Mouse (Mus musculus): ENCODE data around the gene Atat1.
"Not testable (repeated sequence)": the region's sequence is repeated elsewhere in the genome, so short reads cannot be mapped to it uniquely, and the experiment has no call there.

Atat1 gene

DNA sequence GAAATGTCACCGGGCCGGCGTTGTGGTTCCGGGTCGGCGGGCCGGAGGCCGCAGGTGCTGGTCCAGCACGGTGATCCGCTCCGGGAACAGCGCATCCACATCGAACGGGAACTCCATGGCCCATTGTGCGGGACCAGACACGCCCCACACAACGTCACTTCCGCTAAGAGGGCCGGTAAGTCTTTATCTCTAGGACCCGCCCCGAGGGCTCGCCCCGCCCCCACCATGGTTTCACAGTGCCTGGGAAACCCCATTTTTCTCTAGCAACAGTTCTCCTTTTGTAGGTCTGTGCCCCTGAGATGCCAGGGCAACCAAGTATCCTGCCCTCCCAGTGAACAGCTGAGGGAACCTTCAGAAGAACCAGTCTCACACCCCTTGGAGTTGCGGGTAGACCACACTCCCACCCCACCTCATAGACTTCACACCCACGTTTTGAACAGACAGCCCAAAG, at the start of gene Atat1:
Atat1 (minus strand) TSS at position 157 of the 451 bp plus-strand sequence.
- peak; percentile 97 for DNase-seq (ENCODE audit: low spot score)

DNA sequence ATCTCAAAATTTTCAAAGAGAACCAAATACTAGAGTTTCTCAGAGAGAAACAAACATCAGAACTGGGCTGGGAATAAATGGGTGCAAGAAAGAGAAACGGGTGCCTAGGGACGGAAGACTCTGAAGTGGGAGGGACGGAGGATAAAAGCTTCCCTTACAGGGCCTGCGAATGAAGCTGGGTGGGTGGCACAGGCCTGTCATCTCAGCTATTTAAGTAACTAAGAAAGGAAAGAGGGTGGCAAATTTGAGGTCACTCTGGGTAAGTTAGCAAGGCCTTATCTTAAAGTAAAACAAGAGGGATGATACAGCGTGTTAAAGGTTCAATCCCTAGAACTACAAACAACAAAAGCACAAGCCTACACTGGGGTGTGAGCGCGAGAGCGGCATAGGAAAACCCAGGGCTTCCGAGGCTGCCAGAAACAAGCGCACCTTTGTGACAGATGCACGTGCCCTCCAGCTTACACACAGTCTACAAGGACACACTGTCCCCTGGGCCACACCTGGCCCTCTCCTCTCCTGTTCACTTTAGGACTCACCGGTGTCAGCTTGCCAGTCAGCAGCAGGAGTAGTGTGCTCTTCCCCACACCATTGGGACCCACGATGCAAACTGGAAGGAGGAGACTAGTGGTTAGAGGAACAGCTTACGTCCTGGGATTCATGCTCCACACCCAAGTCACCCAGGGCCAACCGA, 48.8 kb upstream of the Atat1 start:
- no peak for DNase-seq (ENCODE audit: low spot score)

DNA sequence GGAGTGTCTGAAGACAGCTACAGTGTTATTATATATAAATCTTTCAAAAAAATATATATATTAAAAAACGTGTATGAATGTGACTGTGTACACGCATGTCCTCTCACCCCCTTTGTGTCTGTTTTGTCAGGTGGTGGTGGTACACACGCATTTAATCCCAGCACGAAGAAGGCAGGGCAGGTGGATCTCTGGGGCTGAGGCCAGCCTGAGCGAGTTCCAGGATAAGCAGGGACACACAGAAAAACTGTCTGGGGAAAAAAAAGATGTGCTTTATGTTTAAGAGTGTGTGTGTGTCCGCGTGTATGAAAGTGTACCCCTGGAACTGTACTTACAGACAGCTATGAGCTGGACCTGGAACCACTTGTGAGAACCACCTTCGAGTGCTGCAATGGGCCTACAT, 44.8 kb upstream of the Atat1 start:
- DNase-seq (ENCODE audit: low spot score): no peak

DNA sequence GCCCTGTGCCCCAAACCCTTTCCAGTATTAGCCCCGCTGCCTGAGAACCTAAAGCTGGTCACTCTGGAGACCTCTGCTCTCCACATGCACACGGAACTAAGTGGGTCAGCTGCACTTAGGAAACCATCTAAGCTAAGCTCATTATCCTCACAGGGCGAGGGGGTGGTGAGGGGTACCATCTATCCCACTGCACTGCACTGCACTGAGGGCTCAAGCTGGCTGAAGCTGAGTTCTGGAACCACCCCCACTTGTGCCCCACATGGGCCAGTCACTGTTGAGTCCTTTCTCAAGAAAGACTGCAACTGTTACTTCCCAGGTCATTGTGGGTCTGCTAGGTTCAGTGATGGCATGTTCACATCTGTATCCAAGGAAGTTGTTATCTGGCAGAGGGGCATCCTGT, 42.7 kb upstream of the Atat1 start:
- not testable (repeated sequence) for DNase-seq (ENCODE audit: low spot score)

DNA sequence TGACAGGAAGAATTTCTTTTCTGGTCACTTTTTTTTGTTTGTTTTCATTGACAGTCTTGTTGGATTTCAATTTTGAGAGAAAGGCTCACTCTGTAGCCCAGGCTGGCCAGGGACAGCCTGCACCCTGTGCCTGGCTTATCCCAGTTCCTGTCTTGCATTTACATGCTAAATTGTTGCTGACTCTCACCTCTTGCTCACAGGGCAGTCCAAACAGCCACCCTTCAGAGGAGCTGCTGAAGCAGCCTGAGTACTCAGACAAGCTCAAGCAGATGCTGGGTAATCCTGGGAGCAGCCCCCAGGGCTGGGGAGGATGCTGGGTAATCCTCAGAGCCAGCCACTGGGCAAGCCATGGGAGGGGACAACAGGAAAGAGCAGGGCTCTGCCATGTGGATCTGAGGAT, 41.1 kb upstream of the Atat1 start:
- DNase-seq (ENCODE audit: low spot score): not testable (repeated sequence)

DNA sequence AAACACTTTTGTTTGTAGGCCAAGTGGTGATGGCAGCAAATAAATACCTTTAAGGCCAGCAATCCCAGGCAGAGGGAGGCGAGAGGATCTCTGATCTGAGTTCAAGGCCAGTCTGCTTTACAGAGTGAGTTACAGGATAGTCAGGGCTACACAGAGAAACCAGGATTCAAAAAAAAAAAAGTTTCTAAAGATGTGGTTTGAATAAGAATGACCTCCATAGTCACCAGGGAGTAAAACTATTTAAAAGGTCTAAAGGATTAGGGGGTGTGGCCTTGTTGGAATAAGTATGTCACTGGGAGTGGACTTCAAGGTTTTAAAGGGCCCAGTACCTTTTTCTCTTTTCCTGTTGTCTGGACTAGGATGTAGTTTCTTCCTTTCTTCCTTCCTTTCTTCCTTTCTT, 30.1 kb upstream of the Atat1 start:
- DNase-seq (ENCODE audit: low spot score): no peak

DNA sequence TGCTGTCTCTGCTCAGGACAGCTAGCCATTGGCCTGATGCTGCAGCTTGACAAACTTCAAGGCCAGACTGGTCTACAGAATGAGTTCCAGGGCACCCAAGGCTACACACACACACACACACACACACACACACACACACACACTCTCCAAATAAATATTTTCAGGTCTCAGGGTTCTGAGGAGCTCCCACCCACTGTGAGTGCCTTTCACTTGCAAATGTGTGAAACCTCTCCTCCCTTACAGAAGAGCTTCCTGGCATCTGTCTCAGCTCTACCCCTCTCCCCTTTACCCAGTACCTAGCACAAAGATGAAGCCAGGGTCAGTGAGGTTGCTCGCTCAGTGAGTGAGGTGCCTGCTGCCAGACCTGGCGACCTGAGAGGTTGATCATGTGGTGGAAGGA, 29.2 kb upstream of the Atat1 start:
- DNase-seq (ENCODE audit: low spot score): no peak

DNA sequence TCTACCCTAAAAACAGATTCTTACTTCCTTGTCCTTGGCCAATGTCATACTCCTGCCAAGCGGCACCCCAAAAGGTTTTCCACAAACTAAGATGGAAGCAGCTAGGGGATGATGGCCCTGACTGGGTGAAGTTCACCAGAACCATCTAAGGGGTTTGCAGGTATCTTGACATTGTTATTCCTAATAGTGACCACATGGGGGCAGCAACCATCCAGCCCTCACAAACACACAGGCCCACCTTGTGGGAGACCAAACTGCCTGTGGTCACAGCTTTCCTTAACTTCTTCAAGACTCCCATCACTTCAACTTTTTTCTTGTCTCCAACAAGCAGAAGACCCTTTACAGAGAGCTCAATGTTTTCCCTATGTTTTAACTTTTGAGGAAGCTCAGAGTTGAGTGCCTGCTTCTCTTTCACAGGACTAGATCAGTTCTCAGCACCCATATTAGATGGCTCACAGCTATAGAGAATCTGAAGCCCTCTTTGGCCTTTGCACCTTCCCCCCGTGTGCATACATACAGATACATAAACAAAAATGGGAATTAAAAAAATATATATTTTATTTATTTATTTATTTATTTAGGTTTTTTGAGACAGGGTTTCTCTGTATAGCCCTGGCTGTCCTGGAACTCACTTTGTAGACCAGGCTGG, 27.9 kb upstream of the Atat1 start:
- peak; percentile 62 for DNase-seq (ENCODE audit: low spot score)

DNA sequence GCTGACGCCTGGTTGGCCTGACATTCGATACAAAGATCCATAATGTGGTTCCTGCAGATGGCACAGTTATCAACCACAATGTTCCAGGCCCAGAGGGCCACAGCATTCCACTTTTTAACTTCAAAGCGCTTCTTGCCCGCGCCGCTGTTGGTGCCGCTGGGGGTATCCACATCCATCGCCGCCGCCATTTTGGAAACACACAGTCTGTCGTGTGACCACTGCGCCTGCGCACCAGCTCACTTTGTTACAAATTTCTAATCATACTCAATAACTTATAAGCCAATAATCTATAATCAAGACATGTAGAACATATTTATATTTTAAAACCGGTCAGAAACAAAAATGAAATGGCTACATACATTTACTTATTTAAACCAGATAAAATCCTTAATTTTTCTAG, 25.9 kb upstream of the Atat1 start:
- DNase-seq (ENCODE audit: low spot score): not testable (repeated sequence)

DNA sequence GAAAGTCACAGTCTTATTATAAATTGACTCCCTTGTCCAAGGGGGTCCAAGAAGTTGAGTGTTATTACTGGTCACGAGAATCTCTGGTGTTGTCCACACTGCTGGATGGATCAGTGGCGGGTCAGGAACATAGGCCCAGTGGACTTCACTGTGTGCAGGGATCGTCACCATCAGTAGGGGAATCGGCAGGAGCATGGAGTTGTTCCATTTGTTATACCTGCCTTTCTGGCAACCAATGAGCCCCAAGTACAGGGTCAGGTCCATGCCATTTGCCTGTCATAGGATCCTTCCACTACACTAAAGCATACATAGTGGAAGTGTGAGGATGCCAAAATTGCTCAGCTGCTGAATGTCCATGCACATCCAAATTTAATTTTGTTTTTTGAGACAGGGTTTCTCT, 22.7 kb upstream of the Atat1 start:
- DNase-seq (ENCODE audit: low spot score): no peak

DNA sequence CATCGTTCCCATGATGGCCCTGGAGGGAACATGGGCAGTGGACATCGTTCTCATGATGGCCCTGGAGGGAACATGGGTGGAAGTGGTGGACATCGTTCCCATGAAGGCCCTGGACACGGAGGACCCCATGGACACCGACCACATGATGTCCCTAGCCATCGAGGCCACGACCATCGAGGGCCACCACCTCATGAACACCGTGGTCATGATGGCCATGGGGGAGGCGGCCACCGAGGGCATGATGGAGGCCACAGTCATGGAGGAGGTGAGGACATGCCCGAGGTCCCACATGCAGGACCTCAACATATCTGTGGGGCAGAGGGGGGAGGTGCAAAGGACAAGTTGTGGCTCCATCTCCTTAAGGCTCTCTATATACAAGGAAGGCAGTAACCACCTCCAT, 20.8 kb upstream of the Atat1 start:
- DNase-seq (ENCODE audit: low spot score): no peak

DNA sequence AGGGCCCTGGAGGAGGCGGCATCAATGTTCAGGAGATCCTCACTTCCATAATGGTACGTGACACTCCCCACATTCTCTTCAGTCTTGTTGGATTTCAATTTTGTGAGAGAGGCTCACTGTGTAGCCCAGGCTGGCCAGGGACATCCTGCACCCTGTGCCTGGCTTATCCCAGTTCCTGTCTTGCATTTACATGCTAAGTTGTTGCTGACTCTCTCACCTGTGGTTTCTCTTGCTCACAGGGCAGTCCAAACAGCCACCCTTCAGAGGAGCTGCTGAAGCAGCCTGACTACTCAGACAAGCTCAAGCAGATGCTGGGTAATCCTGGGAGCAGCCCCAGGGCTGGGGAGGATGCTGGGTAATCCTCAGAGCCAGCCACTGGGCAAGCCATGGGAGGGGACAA, 19.7 kb upstream of the Atat1 start:
- DNase-seq (ENCODE audit: low spot score): no peak

DNA sequence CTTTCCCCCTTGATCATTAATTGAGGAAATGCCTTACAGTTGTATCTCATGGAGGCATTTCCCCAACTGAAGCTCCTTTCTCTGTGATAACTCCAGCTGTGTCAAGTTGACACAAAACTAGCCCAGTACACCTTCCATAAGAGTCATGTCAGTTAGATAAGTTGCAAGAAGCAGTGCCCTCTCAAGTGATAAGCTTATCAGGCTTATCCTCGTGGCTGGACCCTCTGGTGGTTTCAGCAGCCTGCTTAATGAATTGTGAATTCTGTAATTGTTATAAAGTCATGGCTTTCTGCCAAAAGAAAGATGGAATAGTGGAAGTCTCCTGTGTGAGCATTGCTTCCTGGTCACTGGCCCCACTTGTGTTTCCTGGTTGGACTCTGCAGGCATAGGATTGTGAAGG, 17.6 kb upstream of the Atat1 start:
- no peak for DNase-seq (ENCODE audit: low spot score)

DNA sequence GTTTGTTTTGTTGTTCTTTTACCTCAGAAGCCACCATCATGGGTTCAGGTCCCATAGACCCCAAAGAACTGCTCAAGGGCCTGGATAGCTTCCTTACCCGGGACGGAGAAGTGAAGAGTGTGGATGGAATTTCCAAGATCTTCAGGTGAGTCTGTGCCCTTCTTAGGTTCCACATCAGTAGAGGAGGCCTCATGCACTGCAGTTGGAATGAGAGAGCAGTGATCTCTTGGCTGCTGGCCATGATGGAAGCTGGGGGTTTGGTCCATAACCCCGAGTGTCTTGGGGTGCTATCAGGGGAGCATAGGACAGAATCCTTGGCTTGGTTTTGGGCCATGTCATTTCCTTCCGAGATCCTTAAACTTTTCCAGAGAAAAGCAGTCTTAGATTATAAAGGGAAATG, 13.4 kb upstream of the Atat1 start:
- DNase-seq (ENCODE audit: low spot score): no peak

DNA sequence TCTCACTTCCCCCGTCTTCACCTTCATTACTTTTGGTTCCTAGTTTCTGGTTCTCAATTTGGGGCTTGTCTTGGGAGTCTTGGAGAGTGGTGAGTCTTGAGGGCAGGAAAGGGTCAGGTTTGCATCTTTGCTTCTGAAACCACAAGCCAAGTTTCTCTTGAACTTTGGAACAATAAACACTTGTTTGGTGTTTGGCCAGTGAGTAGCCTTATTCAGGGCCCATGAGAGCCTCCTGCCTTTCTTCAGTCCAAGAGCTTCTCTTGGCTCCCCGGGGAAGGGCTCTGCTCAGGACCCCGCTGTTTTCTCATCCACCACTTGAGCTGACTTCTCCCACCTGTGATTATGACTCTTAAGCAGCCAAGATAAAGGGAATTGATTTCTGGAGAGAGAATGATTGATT, 12.7 kb upstream of the Atat1 start:
- DNase-seq (ENCODE audit: low spot score): no peak

DNA sequence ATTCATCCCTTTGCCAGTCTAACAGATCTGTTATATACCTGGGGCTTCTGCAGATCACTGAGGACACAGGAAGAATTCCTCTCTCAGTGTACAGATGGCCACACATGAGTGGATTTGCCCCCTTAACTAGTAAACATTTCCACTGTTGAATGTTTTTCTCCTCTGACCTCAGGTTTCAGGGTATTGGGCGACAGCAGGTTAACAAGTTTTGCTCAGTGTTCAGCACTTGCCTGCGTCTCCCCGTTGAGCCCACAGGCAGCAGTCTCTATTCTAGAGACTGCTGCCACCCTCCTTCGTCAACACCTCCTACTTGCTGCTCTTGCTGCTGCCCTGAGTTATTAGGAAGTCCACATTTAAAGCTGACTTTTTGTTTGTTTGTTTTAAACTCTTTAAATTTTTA, 11.8 kb upstream of the Atat1 start:
- no peak for DNase-seq (ENCODE audit: low spot score)

DNA sequence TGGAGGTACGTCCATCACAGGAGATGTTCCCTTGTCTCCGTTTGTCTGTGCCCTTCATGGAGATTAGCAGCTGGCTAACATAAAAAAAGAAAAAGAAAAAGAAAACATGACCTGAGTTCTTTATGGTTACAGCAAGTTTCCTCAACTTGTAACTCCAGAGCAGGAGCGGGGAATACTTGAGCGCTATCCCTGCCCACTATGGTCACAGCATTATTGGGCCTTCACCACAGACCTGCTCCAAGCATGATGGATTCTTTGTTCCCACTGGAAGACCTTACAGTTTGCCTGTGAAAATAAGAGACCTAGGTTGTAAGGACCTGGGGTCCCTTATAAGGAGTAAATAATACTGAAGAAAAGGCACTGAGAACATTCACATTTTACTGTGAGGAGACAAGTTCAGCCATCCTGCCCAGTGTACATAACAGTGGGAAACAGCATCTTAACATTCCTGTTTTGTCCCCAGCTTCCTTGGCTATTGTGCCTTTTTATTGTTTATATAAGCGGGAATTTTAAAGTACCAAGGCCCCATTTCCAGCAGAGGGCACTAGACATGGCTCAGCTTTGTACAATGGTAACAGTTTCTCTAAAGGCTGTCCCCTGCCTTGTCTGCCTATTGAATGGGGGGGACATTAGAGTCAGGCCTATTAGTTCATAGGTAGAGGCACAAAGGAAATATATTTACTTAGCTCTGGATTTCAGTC, 11.1 kb upstream of the Atat1 start:
- peak; percentile 23 for DNase-seq (ENCODE audit: low spot score)

DNA sequence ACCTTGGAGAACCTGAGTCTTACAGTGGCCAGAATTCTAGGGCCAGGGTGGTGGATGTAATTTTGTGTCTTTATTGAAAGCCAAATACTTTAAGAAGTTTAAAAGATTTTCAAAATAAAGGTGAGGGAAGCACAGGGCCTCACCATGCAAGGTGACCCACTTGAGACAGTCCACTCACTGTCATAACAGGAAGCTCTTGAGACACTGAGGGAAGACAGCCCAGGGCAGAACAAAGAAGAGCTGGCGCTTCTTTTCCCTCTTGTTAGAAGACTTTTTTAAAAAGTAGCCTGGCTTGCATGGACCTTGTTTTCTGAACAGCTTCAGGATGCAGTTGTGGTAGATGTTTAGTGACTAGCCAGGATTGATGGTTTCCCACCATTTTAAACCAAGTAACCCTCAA, 10.5 kb upstream of the Atat1 start:
- no peak for DNase-seq (ENCODE audit: low spot score)

DNA sequence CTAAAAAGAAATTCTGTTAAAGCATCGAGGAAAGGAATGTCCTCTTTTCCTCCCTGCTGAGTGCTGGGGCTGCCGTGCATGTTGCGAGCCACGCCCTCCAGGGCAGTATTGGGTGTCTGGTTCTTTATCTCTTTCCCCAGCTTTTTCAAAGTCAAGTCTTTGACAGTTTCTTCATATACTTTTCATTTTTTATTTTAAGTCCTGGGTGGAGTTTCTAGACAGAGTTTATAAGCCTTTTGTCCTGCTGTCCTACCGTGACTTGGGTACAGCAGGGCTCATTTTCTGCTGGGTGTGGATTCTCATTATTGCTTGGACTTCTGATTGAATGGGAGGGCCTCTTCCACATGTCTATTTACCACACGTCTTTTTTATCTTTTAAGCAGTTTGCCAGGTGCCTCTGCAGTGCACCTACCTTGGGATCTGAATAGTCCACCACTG, 10.0 kb upstream of the Atat1 start:
- no peak for DNase-seq (ENCODE audit: low spot score)

DNA sequence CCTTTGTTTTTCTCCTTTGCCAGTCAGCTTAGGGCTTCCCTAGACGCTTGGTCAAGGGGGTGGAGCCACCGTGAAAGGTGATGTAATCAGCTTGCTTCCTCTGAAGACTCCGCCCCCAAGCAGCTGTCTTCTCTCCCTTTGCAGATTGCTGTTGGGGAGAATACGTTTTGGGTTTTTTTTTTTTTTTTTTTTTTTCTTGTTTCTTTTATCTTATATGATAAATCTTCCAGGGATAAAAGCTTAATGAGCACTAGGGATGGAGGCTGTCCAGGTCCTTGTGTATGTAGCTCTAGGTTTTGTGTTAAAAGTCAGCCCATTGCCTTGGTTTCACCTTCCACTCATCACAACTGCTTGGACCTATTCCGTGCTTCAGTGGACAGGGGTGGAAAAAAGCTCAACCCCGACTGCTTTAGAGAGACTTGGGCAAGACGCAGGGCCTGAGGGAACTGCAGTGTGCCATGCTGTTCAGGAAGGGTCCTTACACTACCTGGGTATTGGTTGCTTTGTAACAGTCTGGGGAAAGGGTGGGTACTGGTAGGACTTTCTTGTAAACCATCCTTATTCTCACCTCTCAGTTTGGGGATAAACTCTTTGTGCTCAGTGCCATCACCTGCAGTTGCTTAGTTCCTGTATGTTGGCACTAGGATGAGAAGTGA, 9.3 kb upstream of the Atat1 start:
- DNase-seq (ENCODE audit: low spot score): peak; percentile 96

DNA sequence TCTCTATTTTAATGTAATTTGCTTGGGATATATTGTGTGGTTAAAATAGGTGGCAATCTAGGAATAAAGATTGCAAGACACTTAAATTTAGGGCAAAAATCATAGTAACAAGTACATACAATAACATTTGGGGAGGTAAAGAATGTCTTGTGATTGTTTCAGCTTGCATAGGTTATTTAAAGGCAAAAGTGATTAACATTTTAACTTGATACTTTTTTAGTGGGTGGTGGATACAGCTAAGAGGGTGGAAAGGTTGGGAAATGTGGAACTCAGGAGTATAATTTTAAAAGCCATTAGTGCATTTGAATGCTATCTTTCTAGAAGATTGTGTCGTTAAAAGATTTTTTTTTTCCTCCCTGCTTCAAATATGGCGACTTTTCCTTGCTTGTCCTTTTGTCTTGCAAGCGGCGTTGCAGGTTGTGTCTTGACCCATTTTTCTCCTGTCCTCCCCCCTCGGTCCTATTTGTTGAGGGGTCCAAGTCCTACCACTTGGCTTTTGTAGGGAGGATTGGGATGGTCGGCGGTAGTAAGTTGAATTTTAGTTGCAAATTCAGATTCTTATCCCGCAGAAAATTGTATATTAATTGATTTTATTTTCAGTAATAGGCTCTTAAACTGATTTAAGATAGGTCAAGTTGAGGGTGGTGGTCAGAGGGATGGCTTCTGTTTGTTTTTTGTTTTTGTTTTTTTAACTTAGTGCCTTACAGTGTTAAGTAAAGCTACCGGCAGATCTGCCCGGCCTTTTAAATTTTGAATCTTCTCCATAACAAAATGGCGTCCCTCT, 8.6 kb upstream of the Atat1 start:
- DNase-seq (ENCODE audit: low spot score): peak; percentile 56

All from T-cell, adult 2 months (primary cell).